Mouse (Mus musculus) liver, embryonic 11.5 days (tissue): ENCODE results near the gene Akap13. TPM values are rescaled to one million over a fixed set of nuclear protein-coding genes. Genes with fewer than 3 reads are reported as not detected.

ENCODE experiments used
- ATAC-seq: fragments of 200-750 bp; cut with Nextera tagmentation; replicated peaks from 2 replicates; pipeline ENCODE4 v1.8.0; 2017; ENCODE audit warnings: moderate number of reproducible peaks, mild to moderate bottlenecking, moderate TSS enrichment, moderate library complexity; ENCODE audit not compliant: low FRiP score
- DNase-seq: peaks from one replicate; pipeline ENCODE4 v3.0.0-alpha.2; 2017; ENCODE audit warnings: low spot score
- H3K27ac ChIP-seq: fragments of 300-500 bp; sonication (generic); 2 replicates; pipeline ENCODE4 v1.5.1; 2014; ENCODE audit warnings: mild to moderate bottlenecking, low read depth, low read length, control low read depth
- H3K27me3 ChIP-seq: fragments of 300-500 bp; sonication (generic); replicated peaks from 2 replicates; pipeline ENCODE4 v1.6.1; 2014; ENCODE audit warnings: low read length, mixed read lengths; ENCODE audit not compliant: control insufficient read depth, insufficient read depth
- H3K36me3 ChIP-seq: fragments of 300-500 bp; sonication (generic); 2 replicates; pipeline ENCODE4 v1.6.1; 2014; ENCODE audit warnings: mild to moderate bottlenecking, low read length, moderate library complexity, mixed read lengths; ENCODE audit not compliant: control insufficient read depth, insufficient read depth
- H3K4me1 ChIP-seq: fragments of 300-500 bp; sonication (generic); replicated peaks from 2 replicates; pipeline ENCODE4 v1.6.1; 2014; ENCODE audit warnings: low read length, mixed read lengths; ENCODE audit not compliant: control insufficient read depth, insufficient read depth
- H3K4me2 ChIP-seq: fragments of 300-500 bp; sonication (generic); 2 replicates; pipeline ENCODE4 v1.6.1; 2014; ENCODE audit warnings: mild to moderate bottlenecking, control low read depth, moderate library complexity
- H3K4me3 ChIP-seq: fragments of 300-500 bp; sonication (generic); 2 replicates; pipeline ENCODE4 v1.5.1; 2014; ENCODE audit warnings: low read depth, low read length, control low read depth
- H3K9ac ChIP-seq: fragments of 300-500 bp; sonication (generic); 2 replicates; pipeline ENCODE4 v1.6.1; 2014; ENCODE audit warnings: low read depth, low read length, control low read depth
- H3K9me3 ChIP-seq: fragments of 300-500 bp; sonication (generic); 2 replicates; pipeline ENCODE4 v1.6.1; 2016; ENCODE audit warnings: low read length, inconsistent platforms, mixed read lengths; ENCODE audit not compliant: control insufficient read depth
- WGBS: fragments of 180-500 bp; shearing (Covaris S2); extraction: QIAGEN DNeasy Blood & Tissue Kit; methylation state at CpG from one replicate; pipeline ENCODE4 v1.1.7; 2014; 5-methylcytosine and 5-hydroxymethylcytosine counted together
- microRNA-seq: library from miRNA; unstranded; fragments of <30 nt; microRNA quantifications from one replicate; pipeline ENCODE4, GENCODE M21; 2017; ENCODE audit warnings: borderline number of aligned reads
- polyA plus RNA-seq: library from polyadenylated mRNA; unstranded; fragments of >200 nt; fragmentation: Nextera tagmentation; extraction: Ambion mirVana; gene quantifications from 2 replicates; pipeline ENCODE4 v1.2.1, GENCODE M21; 2014

The Akap13 gene
- polyA plus RNA-seq, 1 experiment from 2014 or later: 30.7 TPM

GRCm38 (mm10) chr7:75801621-75802358 is 346.5 kb downstream of the Akap13 start:
- DNase-seq: no peak
- H3K27me3 ChIP-seq: no peaks in the 10 kb centered on the region

DNA sequence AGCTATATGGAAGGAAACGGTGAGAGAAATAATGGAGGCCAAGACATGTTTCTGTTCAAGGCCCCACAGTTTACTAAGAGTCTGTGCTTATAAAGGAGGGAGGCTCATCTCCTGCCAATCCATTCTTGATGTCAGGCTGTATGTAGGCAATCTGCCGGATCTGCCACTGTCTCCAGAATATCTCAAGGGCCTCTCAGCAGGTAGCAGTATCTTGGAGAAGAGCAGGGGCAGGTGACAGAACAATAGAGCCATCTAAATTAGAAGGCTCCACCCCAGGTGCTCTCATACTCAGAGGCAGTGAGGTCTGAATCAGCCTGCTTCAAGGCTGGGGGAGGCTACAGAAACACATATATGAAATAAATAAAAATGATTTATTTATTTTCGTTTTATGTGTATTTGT is 347.6 kb downstream of the Akap13 start:
- DNase-seq (no peak), ATAC-seq (no peak)
- Histone ChIP-seq H3K27me3 (no peaks in the 10 kb centered on the region), H3K4me1 (peaks cover 16% of the 10 kb centered on the region), H3K36me3 (no peaks in the 10 kb centered on the region), H3K4me3 (no peak overlapping the region), H3K27ac (no peak overlapping the region), H3K4me2 (no peak overlapping the region), H3K9me3 (no peaks in the 10 kb centered on the region), H3K9ac (no peak overlapping the region)
- WGBS: 73% methylated on average over 3 of the region's 3 CpGs

More at GRCm38 (mm10) chr7:75801621-75802358, 346.5 kb downstream of the Akap13 start:
- Histone ChIP-seq H3K4me2 (no peak overlapping the region), H3K27ac (no peak overlapping the region), H3K36me3 (no peaks in the 10 kb centered on the region), H3K4me1 (peaks cover 14% of the 10 kb centered on the region), H3K4me3 (no peak overlapping the region), H3K9ac (no peak overlapping the region), H3K9me3 (peaks cover 2% of the 10 kb centered on the region; the same call in 1 of the 2 replicates)
- WGBS: 76% methylated on average over 5 of the region's 5 CpGs
- ATAC-seq: no peak

Small RNAs within 50 kb of the gene (microRNA-seq; reads per million reads assigned to microRNA genes)
- not detected for gene Gm23251

Other genes with a start within 250 kb of the Akap13 start
- gene Sv2b, start 146.3 kb upstream of the Akap13 start, polyA plus RNA-seq: 0.11 and 0.13 TPM in 2 replicates